Mouse (Mus musculus) intestine, postnatal 0 days (tissue): ENCODE measurements at regions not wholly inside any gene's neighbourhood (a gene's known extent, or its start where the extent isn't known, plus 50 kb on each side); places are given as distances from the start of the nearest gene placed in this dataset.

ENCODE experiments used
- ATAC-seq: fragments of 200-750 bp; cut with Nextera tagmentation; 2 replicates; pipeline ENCODE4 v1.8.0; 2017; ENCODE audit warnings: mild to moderate bottlenecking, moderate TSS enrichment, moderate library complexity
- H3K27ac ChIP-seq: fragments of 300-500 bp; sonication (generic); 2 replicates; pipeline ENCODE4 v1.5.1; 2014; ENCODE audit warnings: mild to moderate bottlenecking, low read depth, low read length, moderate library complexity
- H3K27me3 ChIP-seq: fragments of 300-500 bp; sonication (generic); replicated peaks from 2 replicates; pipeline ENCODE4 v1.6.1; 2014; ENCODE audit warnings: low read length, mixed read lengths; ENCODE audit not compliant: control insufficient read depth, insufficient read depth
- H3K36me3 ChIP-seq: fragments of 300-500 bp; sonication (generic); 2 replicates; pipeline ENCODE4 v1.6.1; 2014; ENCODE audit warnings: mild to moderate bottlenecking, moderate library complexity; ENCODE audit not compliant: control insufficient read depth, insufficient read depth
- H3K4me1 ChIP-seq: fragments of 300-500 bp; sonication (generic); replicated peaks from 2 replicates; pipeline ENCODE4 v1.6.1; 2014; ENCODE audit warnings: antibody characterized with exemption, low read length, mixed read lengths; ENCODE audit not compliant: control insufficient read depth, insufficient read depth
- H3K4me2 ChIP-seq: fragments of 300-500 bp; sonication (generic); replicated peaks from 2 replicates; pipeline ENCODE4 v1.6.1; 2014; ENCODE audit warnings: low read depth, mild to moderate bottlenecking, moderate library complexity
- H3K4me3 ChIP-seq: fragments of 300-500 bp; sonication (generic); 2 replicates; pipeline ENCODE4 v1.5.1; 2014; ENCODE audit warnings: low read depth, low read length
- H3K9ac ChIP-seq: fragments of 300-500 bp; sonication (generic); 2 replicates; pipeline ENCODE4 v1.6.1; 2014; ENCODE audit warnings: mild to moderate bottlenecking, low read depth, low read length
- H3K9me3 ChIP-seq: fragments of 300-500 bp; sonication (generic); 2 replicates; pipeline ENCODE4 v1.6.1; 2016; ENCODE audit warnings: mixed run types; ENCODE audit not compliant: control insufficient read depth
- CTCF ChIP-seq: sonication (generic); IDR thresholded peaks from 2 replicates; pipeline ENCODE4 v1.5.1; 2016; ENCODE audit warnings: low read depth, mild to moderate bottlenecking, control low read depth, antibody characterized with exemption, moderate library complexity
- WGBS: fragments of 180-500 bp; shearing (Covaris S2); extraction: QIAGEN DNeasy Blood & Tissue Kit; methylation state at CpG from one replicate; pipeline ENCODE4 v1.1.7; 2014; 5-methylcytosine and 5-hydroxymethylcytosine counted together

- H3K27me3 ChIP-seq = no peaks in the 10 kb centered on the region
- H3K4me1 ChIP-seq = no peaks in the 10 kb centered on the region
- no peak overlapping the region for H3K4me3 ChIP-seq
- H3K4me2 ChIP-seq = no peak overlapping the region
- WGBS = 70% methylated on average over 5 of the region's 5 CpGs
- ATAC-seq = no peak
- no peak overlapping the region for H3K27ac ChIP-seq
- no peaks in the 10 kb centered on the region for H3K9me3 ChIP-seq
- no peak overlapping the region for H3K9ac ChIP-seq
- H3K36me3 ChIP-seq = no peaks in the 10 kb centered on the region
- TF ChIP-seq CTCF = no peak
Observed at GRCm38 (mm10) chr13:80798863-80799817, 84.0 kb upstream of the Arrdc3 start.

GRCm38 (mm10) chr13:80806172-80806571 lies 77.0 kb upstream of the Arrdc3 start:
- H3K4me3 ChIP-seq = no peak overlapping the region
- no peak overlapping the region for H3K4me2 ChIP-seq
- peak; percentile 72 for TF ChIP-seq CTCF
- WGBS = 33% methylated on average over 2 of the region's 2 CpGs
- H3K9me3 ChIP-seq = no peaks in the 10 kb centered on the region
- no peaks in the 10 kb centered on the region for H3K27me3 ChIP-seq
- no peak for ATAC-seq
- no peak overlapping the region for H3K27ac ChIP-seq
- no peak overlapping the region for H3K9ac ChIP-seq
- H3K4me1 ChIP-seq = no peaks in the 10 kb centered on the region
- no peaks in the 10 kb centered on the region for H3K36me3 ChIP-seq

GRCm38 (mm10) chr13:80827037-80827471 lies 56.1 kb upstream of the Arrdc3 start:
- no peak overlapping the region for H3K9ac ChIP-seq
- H3K4me2 ChIP-seq = no peak overlapping the region
- ATAC-seq = no peak
- no peaks in the 10 kb centered on the region for H3K27me3 ChIP-seq
- no peaks in the 10 kb centered on the region for H3K4me1 ChIP-seq
- H3K36me3 ChIP-seq = no peaks in the 10 kb centered on the region
- H3K4me3 ChIP-seq = no peak overlapping the region
- H3K9me3 ChIP-seq = no peaks in the 10 kb centered on the region
- no peak overlapping the region for H3K27ac ChIP-seq
- no peak for TF ChIP-seq CTCF
